In genomic region chr15:6707936-6708525, GRCm38 (mm10) we compare ENCODE assay signal across 8 mouse cellular contexts. TPM values are rescaled to one million over a fixed set of nuclear protein-coding genes. Genes with fewer than 3 reads are reported as not detected.
DNase-seq lines count a peak whose midpoint lies in the region; ATAC-seq and TF ChIP-seq lines count a peak whose summit lies in the region.

TSS of gene Rictor (plus strand) at chr15:6708379.

- peak; percentile 81; the same call in 1 of the 2 replicates for TF ChIP-seq POLR2A in brain, embryonic 14.5 days (IDR thresholded peaks at IDR 0.05; ENCODE audit: borderline replicate concordance, extremely low read depth, insufficient read depth, insufficient read length, poor library complexity, severe bottlenecking)
- TF ChIP-seq POLR2A in testis, adult 2 months (IDR thresholded peaks at IDR 0.05; ENCODE audit: control insufficient read depth, low read depth, low read length) = peak; percentile 66

- peak; percentile 93 for DNase-seq in CD4-positive, CD25-positive, alpha-beta regulatory T cell, adult 2 months (ENCODE audit: low read depth, low spot score)
- DNase-seq in brain, embryonic 14.5 days (ENCODE audit: low read depth) = peak; percentile 93
- DNase-seq in kidney, postnatal 25 days = peak; percentile 92 to 93
- peak; percentile 91 for DNase-seq in liver, postnatal 0 days

- H3K9me3 ChIP-seq in heart, embryonic 15.5 days (replicated peaks) = no peaks in the 10 kb centered on the region
- no peaks in the 10 kb centered on the region for H3K9me3 ChIP-seq in liver, postnatal 0 days (ENCODE audit: low read length)
- H3K9me3 ChIP-seq in neural tube, embryonic 13.5 days = no peaks in the 10 kb centered on the region

- H3K4me1 ChIP-seq in heart, embryonic 15.5 days (replicated peaks) = peaks cover 12% of the 10 kb centered on the region
- peaks cover 29% of the 10 kb centered on the region for H3K4me1 ChIP-seq in liver, postnatal 0 days (ENCODE audit: insufficient read depth)
- H3K4me1 ChIP-seq in neural tube, embryonic 13.5 days (replicated peaks) = peaks cover 32% of the 10 kb centered on the region
- H3K4me1 ChIP-seq in testis, adult 2 months (ENCODE audit: control insufficient read depth, insufficient read depth, low read length) = peaks cover 4% of the 10 kb centered on the region

- peak within 1 kb of the TSS; percentile 91 for H3K27ac ChIP-seq in heart, embryonic 15.5 days
- H3K27ac ChIP-seq in liver, postnatal 0 days (ENCODE audit: low read depth) = peak within 1 kb of the TSS; percentile 99
- H3K27ac ChIP-seq in neural tube, embryonic 13.5 days (replicated peaks) = peak within 1 kb of the TSS; percentile 96
- peak within 1 kb of the TSS; percentile 82 for H3K27ac ChIP-seq in testis, adult 2 months (ENCODE audit: control insufficient read depth, insufficient read depth, low read depth, low read length)

- peak within 1 kb of the TSS; percentile 94 for H3K4me3 ChIP-seq in heart, embryonic 15.5 days
- H3K4me3 ChIP-seq in liver, postnatal 0 days (ENCODE audit: low read depth, low read length) = peak within 1 kb of the TSS; percentile 86
- peak within 1 kb of the TSS; percentile 92 for H3K4me3 ChIP-seq in neural tube, embryonic 13.5 days
- H3K4me3 ChIP-seq in testis, adult 2 months (ENCODE audit: control insufficient read depth, low read depth, low read length) = peak within 1 kb of the TSS; percentile 93

- ATAC-seq in erythroid progenitor cell, adult 5-6 weeks (replicated peaks; ENCODE audit: low FRiP score, poor library complexity, severe bottlenecking) = peak; percentile 67
- ATAC-seq in heart, embryonic 15.5 days (replicated peaks; ENCODE audit: insufficient number of reproducible peaks, insufficient read depth, low FRiP score, low read depth) = peak; percentile 85
- peak; percentile 79 for ATAC-seq in liver, postnatal 0 days
- ATAC-seq in neural tube, embryonic 13.5 days (ENCODE audit: low read depth) = peak; percentile 92

- under 1% methylated on average over 68 of the region's 82 CpGs for WGBS in heart, embryonic 15.5 days
- 0% methylated on average over 45 of the region's 82 CpGs for WGBS in liver, postnatal 0 days (ENCODE audit: insufficient replicate concordance)
- WGBS in neural tube, embryonic 13.5 days = under 1% methylated on average over 65 of the region's 82 CpGs

- H3K27me3 ChIP-seq in heart, embryonic 15.5 days = no peaks in the 10 kb centered on the region
- no peaks in the 10 kb centered on the region for H3K27me3 ChIP-seq in liver, postnatal 0 days (ENCODE audit: insufficient read depth, low read length)
- 0 out of 2 replicates have a peak, but pooled peaks cover 4% of the 10 kb centered on the region for H3K27me3 ChIP-seq in neural tube, embryonic 13.5 days
- no peaks in the 10 kb centered on the region for H3K27me3 ChIP-seq in testis, adult 2 months (ENCODE audit: control insufficient read depth, insufficient read depth, low read length)

- peak within 1 kb of the TSS; percentile 92 for H3K9ac ChIP-seq in heart, embryonic 15.5 days
- peak within 1 kb of the TSS; percentile 94 for H3K9ac ChIP-seq in liver, postnatal 0 days (replicated peaks)
- H3K9ac ChIP-seq in neural tube, embryonic 13.5 days = peak within 1 kb of the TSS; percentile 94

- no peaks in the 10 kb centered on the region for H3K36me3 ChIP-seq in heart, embryonic 15.5 days
- H3K36me3 ChIP-seq in liver, postnatal 0 days (replicated peaks; ENCODE audit: insufficient read depth, low read length) = no peaks in the 10 kb centered on the region; the same call in 1 of the 2 replicates
- no peaks in the 10 kb centered on the region for H3K36me3 ChIP-seq in neural tube, embryonic 13.5 days
- H3K36me3 ChIP-seq in testis, adult 2 months (ENCODE audit: control insufficient read depth, insufficient read depth, low read length) = no peaks in the 10 kb centered on the region

- no peak for TF ChIP-seq EP300 in liver, postnatal 0 days (IDR thresholded peaks at IDR 0.05; ENCODE audit: low read depth)

- peak within 1 kb of the TSS; percentile 88 for H3K4me2 ChIP-seq in heart, embryonic 15.5 days
- peak within 1 kb of the TSS; percentile 83 for H3K4me2 ChIP-seq in liver, postnatal 0 days (ENCODE audit: low read depth, low read length)
- peak within 1 kb of the TSS; percentile 86 for H3K4me2 ChIP-seq in neural tube, embryonic 13.5 days

- TF ChIP-seq CTCF in brain, embryonic 14.5 days (IDR thresholded peaks at IDR 0.05; ENCODE audit: borderline replicate concordance, extremely low read depth, insufficient read depth, insufficient read length) = no peak
- TF ChIP-seq CTCF in liver, postnatal 0 days (IDR thresholded peaks at IDR 0.05; ENCODE audit: low read depth) = no peak
- TF ChIP-seq CTCF in testis, adult 2 months (IDR thresholded peaks at IDR 0.05; ENCODE audit: control insufficient read depth, insufficient read depth, insufficient replicate concordance, low read depth, low read length) = no peak

RNA-seq across cellular contexts. Expression of gene Rictor, which starts in this region (rescaled TPM):
- polyA plus RNA-seq in brain, embryonic 14.5 days (2012; rRNA removed) = 16.8 and 20.3 TPM in 2 replicates
- 41.1 and 59.9 TPM in 2 replicates for total RNA-seq in erythroid progenitor cell, adult 5-6 weeks (2015; ENCODE audit: low replicate concordance)
- 59.8 and 66.1 TPM in 2 replicates for total RNA-seq in erythroid progenitor cell, adult 5-6 weeks (2017; ENCODE audit: low replicate concordance)
- 28.1 and 29.7 TPM in 2 replicates for polyA plus RNA-seq in heart, embryonic 15.5 days (2015; fragmentation: Nextera tagmentation; extraction: Ambion mirVana)
- polyA plus RNA-seq in liver, postnatal 0 days (2015; fragmentation: Nextera tagmentation; extraction: Ambion mirVana) = 12.7 and 13.2 TPM in 2 replicates
- polyA plus RNA-seq in neural tube, embryonic 13.5 days (2015; fragmentation: Nextera tagmentation; extraction: Ambion mirVana) = 49.4 and 58.3 TPM in 2 replicates
- polyA plus RNA-seq in testis, adult 2 months (2012; rRNA removed) = 4.2 and 5.4 TPM in 2 replicates

Comparison
In these comparisons a context has a peak if more than half of its experiments do, and no peak if none do; other contexts are left out.
1. Peak in every context shown above with its lines: DNase-seq, ATAC-seq, H3K4me3 ChIP-seq and H3K27ac ChIP-seq.